Mouse (Mus musculus) heart, postnatal 0 days (tissue): ENCODE measurements around the gene Fxr2.

Source experiments
- CTCF ChIP-seq: IDR thresholded peaks from 2 replicates; pipeline ENCODE4 v1.5.1; 2016; ENCODE audit warnings: antibody characterized with exemption, control low read depth, low read depth
- EP300 ChIP-seq: IDR thresholded peaks from 2 replicates; pipeline ENCODE4 v1.6.1; 2016; ENCODE audit warnings: antibody characterized with exemption, low read depth

GRCm38 (mm10) chr11:69682840-69683533, 50.2 kb downstream of the Fxr2 start:
- TF ChIP-seq CTCF (peak; percentile 91), EP300 (no peak)
